Mouse (Mus musculus): ENCODE measurements around the gene Wdr77. TPM values are rescaled to one million over a fixed set of nuclear protein-coding genes. Genes with fewer than 3 reads are reported as not detected.

Gene Wdr77
- 46.4 TPM for total RNA-seq (2023)

DNA sequence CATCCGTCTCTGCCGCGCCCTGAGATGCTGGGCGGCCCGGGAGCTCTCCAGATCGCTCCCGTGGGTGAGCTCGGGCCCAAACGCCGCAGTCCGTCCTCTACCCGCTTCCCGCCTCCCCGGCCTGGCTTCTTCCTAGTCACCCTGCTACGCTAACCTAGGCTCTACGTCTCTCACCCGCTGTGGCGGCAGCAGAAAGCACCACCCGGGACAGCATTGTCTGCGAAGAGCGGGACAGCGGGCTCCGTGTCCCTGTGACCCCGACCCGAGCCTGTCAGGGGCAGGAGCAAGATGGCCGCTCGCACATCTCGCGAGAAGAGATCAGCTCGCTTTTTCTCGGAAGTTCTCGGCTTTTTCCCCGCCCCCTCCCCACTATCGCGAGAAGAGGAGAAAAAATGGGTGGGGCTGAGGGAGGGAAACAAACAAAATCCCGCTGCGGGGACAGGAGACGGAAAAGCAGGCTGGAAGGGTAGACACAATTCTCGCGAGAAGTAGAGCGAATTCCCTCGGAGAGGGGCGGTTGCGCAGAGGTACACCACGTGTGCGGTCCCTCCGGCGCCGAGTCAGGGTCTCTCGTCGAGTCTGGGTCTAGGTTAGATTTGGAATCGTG, at the start of gene Wdr77:
TSS of gene Wdr77 (plus strand) at position 396 of the 607 bp plus-strand sequence.

DNA sequence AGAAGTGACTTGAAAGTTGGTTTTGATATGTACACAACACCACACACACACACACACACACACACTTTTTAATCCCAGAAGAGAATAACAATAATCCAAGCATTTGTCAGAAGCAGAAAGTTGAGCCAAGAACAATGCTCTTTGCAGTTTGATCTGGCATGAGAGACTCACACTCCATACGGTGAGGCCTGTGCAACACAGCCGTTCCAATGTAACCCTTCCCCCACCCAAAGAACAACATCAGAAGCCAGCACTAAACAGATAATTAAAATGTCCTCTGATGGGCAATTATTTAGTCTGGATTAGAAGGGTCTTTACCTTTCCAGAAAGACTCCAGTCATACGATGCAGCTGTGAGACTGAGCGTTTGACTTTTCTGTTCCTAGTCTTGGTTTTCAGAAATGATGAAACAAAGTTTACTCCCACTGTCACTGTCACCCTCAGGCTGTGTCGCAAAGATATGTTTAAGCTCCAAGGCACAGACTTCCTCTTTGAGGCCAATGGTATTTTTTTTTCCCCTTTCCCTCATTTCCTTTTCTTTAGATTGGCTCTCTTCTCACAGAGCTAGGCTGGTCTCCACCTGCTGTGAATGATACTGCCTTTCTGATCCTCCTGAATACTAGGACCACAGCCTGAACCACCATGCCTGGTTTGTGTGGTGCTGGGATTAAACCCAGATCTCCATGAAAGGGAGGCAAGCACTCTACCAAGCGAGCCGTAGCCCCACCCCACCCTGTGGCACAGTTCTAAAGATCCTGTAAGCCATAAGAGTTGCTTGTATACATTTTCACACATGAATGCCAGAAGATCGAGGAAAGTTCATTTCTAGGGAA, 26.7 kb upstream of the Wdr77 start, which contains the start of gene I830077J02Rik:
TSS of gene I830077J02Rik (minus strand) at position 425 of the 832 bp plus-strand sequence.

DNA sequence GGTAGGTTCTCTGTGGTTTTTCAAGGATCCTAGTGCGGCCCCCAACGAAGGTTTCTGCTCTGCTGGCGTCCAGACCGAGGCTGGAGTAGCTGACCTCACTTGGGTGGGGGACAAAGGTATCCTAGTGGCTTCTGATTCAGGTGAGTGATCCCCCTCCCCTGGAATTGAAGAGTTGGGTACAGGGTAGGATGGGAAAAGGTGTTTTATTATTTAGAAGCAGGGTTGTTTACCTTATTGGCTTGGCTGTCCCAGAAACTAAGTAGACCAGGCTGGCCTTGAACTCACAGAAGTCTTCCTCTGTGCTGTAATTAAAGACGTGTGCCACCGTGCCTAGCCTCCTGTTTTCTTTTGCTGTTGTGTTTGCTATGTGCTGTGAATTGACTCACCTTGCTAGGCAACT, 830 bp downstream of the Wdr77 start, which contains the start of gene Atp5f1:
TSS of gene Atp5f1 (minus strand) at position 101 of the 400 bp plus-strand sequence.

DNA sequence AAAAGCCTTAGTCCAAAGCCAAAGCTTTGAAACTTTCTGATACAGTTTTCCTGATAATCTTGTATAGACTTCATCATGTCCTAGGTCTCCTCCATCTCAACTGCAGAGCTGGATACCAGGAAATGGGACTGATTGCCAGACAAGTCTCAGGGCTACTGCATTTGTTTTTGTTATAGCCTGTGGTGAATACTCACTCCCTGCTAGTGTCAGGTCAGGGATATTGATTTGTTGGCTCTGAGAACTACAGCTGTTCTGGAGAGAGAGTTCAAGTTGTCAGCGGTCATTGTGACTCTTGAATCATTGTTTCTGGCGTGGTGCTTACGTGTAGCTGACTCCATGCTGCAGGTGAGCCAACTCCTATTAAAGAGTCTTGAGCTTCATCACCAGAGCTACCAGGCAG, 14.2 kb downstream of the Wdr77 start, which contains the start of gene Ovgp1:
TSS of gene Ovgp1 (plus strand) at position 301 of the 400 bp plus-strand sequence.

DNA sequence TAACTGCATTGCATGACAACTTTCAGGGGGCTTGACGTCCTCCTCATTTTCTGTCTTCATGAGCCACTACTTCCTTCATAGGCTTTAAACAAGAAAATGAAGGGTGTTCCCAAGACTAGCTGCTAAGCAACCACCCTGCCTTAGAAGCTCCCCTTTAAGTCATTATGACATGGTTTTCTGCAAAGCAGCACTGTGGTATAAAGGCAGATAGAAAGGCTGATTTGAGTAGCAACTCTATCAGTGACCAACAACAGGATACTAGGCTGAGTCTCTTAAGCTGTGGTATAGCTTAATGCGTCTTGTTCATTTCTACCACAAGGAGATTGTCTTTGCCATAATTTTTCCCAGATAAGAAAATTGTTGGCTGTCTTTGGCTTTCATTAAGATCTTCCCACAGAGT, 55.4 kb downstream of the Wdr77 start, which contains the start of gene Pifo:
TSS of gene Pifo (minus strand) at position 101 of the 400 bp plus-strand sequence.

Other genes starting within 250 kb of the Wdr77 start
- 105 TPM for gene Rap1a, start 158.0 kb upstream of the Wdr77 start, total RNA-seq (2023)
- gene Adora3, start 88.5 kb upstream of the Wdr77 start, total RNA-seq (2023): not detected
- gene Tmigd3, start 88.5 kb upstream of the Wdr77 start, total RNA-seq (2023): not detected
- 3.5 TPM for gene I830077J02Rik, start 26.7 kb upstream of the Wdr77 start, total RNA-seq (2023)
- 136 TPM for gene Atp5f1, start 730 bp downstream of the Wdr77 start, total RNA-seq (2023)
- gene Ovgp1, start 14.3 kb downstream of the Wdr77 start, total RNA-seq (2023): 10.5 TPM
- 1.8 TPM for gene Pifo, start 55.3 kb downstream of the Wdr77 start, total RNA-seq (2023)
- gene Chil5, start 73.4 kb downstream of the Wdr77 start, total RNA-seq (2023): 2.4 TPM
- not detected for gene Chia1, start 153.9 kb downstream of the Wdr77 start, total RNA-seq (2023)
- 2.8 TPM for gene Chil3, start 208.2 kb downstream of the Wdr77 start, total RNA-seq (2023)

All from CD4-positive naive resting alpha-beta T cell, adult 76 days (primary cell).